Mouse (Mus musculus): ENCODE measurements at regions not wholly inside any gene's neighbourhood (a gene's known extent, or its start where the extent isn't known, plus 50 kb on each side); places are given as distances from the start of the nearest gene placed in this dataset.

DNA sequence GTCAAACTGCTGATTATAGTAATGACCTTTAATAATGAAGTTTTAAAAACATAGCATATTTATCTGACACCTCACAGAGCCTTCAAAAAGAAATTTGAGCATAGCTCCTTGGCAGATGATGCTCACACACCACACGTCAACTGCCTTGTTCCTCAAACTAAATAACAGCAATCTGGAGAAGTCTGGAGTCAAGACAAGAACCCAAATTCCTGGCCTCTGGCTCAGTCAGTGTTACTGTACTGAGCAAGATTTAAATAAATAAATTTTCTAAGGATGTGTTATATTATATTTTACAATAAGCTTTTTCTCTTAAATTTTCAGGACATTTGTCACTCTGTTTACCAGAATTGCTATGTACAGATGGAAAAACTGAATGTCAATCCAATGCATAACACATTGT lies 408.5 kb upstream of the C030005K15Rik start:
- ATAC-seq (ENCODE audit: low FRiP score) (no peak), DNase-seq (ENCODE audit: low spot score) (no peak)
- H3K9me3 ChIP-seq (ENCODE audit: control insufficient read depth, low read length) = no peaks in the 10 kb centered on the region
- H3K4me1 ChIP-seq (replicated peaks; ENCODE audit: control insufficient read depth, insufficient read depth, low read length) = no peaks in the 10 kb centered on the region
- no peak overlapping the region for H3K4me3 ChIP-seq (replicated peaks; ENCODE audit: low read length)
- no peak overlapping the region for H3K9ac ChIP-seq
- WGBS = 79% methylated on average over 1 of the region's 1 CpGs
- no peak overlapping the region for H3K4me2 ChIP-seq (replicated peaks)
- no peaks in the 10 kb centered on the region for H3K27me3 ChIP-seq (ENCODE audit: control insufficient read depth, insufficient read depth, low read length)
- H3K27ac ChIP-seq = no peak overlapping the region
- H3K36me3 ChIP-seq (replicated peaks; ENCODE audit: control insufficient read depth, insufficient read depth) = no peaks in the 10 kb centered on the region

DNA sequence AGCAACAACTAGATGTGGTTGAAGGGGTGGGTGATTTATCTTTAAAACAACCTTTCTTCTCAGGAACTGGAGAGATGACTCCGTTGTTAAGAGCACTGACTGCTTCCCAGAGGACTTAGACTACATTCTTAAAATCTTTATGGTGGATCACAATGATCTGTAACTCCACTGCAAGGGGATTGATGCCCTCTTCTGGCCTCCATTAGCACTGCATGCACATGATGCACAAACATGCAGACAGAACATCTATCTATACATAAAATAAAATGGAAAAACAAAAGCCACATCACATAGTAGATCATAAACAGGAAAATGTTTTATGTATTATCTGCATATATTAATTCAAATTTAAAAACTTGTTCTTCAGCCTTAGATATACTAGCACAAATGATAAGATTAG lies 419.2 kb upstream of the C030005K15Rik start:
- Histone ChIP-seq H3K9me3 (ENCODE audit: control insufficient read depth, low read length) (0 out of 2 replicates have a peak, but pooled peaks cover 5% of the 10 kb centered on the region), H3K27ac (no peak overlapping the region), H3K4me3 (replicated peaks; ENCODE audit: low read length) (no peak overlapping the region), H3K9ac (no peak overlapping the region), H3K27me3 (ENCODE audit: control insufficient read depth, insufficient read depth, low read length) (no peaks in the 10 kb centered on the region), H3K4me2 (replicated peaks) (no peak overlapping the region), H3K4me1 (replicated peaks; ENCODE audit: control insufficient read depth, insufficient read depth, low read length) (no peaks in the 10 kb centered on the region), H3K36me3 (replicated peaks; ENCODE audit: control insufficient read depth, insufficient read depth) (no peaks in the 10 kb centered on the region)
- no peak for ATAC-seq (ENCODE audit: low FRiP score)
- WGBS = 76% methylated on average over 1 of the region's 1 CpGs
- DNase-seq (ENCODE audit: low spot score) = no peak

DNA sequence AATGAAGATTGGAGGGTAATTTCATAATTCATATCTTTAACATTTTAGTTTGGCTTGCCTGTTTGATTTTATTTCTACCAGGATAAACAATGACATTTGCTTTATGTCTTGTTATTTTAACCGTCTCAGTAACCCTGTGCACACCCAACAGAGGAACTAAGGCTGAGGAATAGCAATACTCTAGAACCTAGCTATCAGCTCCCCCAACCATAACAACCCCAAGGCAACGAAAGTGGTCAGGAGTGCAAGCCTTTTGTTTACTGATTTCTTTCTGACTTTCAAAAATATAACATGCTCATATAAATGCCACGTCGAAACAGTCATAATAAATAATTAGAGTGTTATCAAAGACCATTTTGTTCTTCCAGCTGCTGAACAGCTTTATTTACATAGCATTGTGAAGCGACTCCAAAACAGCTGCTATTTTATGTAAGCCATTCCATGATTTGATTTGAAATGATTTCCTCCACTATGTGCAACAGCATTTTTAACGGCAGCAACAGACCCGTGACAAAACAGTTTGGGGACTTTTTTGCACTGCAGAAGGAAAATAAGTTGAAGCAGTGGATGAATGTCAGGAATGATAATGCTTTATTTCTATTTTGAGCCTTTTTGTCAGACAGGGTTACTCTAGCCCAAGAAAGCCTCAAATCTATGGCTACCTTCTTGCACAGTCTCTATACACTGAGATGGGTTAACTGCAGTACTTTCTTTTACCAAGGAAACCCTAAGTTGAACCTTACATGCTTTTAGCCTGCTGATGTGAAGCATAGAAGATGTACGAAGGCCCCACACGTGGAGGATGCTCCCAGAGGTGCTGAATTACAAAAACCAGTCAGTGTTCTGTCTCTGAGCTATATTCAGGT lies 420.7 kb upstream of the C030005K15Rik start:
- ATAC-seq (ENCODE audit: low FRiP score) = no peak

DNA sequence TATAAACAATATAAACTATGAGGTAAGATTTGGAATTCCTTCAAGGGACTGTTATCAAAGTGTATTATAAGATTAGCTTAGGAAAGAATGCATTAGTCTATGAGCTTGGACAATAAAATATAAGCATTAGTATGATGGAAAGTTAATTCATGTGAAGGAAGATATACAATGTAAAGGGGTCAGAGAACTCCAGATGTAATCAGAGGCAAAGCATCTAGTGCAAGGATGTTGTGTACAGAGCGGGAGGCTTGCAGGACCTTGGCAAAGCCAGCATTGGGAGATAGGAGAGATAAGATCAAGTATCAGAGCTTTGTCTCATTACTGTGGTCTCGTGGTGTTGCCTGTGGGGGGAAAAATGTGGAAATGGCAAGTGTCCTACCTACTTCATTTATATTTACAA lies 429.4 kb upstream of the C030005K15Rik start:
- H3K36me3 ChIP-seq (replicated peaks; ENCODE audit: control insufficient read depth, insufficient read depth) = no peaks in the 10 kb centered on the region
- H3K9me3 ChIP-seq (ENCODE audit: control insufficient read depth, low read length) = no peaks in the 10 kb centered on the region
- DNase-seq (ENCODE audit: low spot score) (no peak), ATAC-seq (ENCODE audit: low FRiP score) (no peak)
- H3K4me1 ChIP-seq (replicated peaks; ENCODE audit: control insufficient read depth, insufficient read depth, low read length) = no peaks in the 10 kb centered on the region
- no peak overlapping the region for H3K4me3 ChIP-seq (replicated peaks; ENCODE audit: low read length)
- no peak overlapping the region for H3K27ac ChIP-seq
- no peak overlapping the region for H3K4me2 ChIP-seq (replicated peaks)
- H3K9ac ChIP-seq = no peak overlapping the region
- no peaks in the 10 kb centered on the region for H3K27me3 ChIP-seq (ENCODE audit: control insufficient read depth, insufficient read depth, low read length)
- 82% methylated on average over 2 of the region's 2 CpGs for WGBS

More for the DNA sequence above, 420.7 kb upstream of the C030005K15Rik start:
- no peaks in the 10 kb centered on the region for H3K36me3 ChIP-seq (replicated peaks; ENCODE audit: control insufficient read depth, insufficient read depth)
- no peaks in the 10 kb centered on the region for H3K27me3 ChIP-seq (ENCODE audit: control insufficient read depth, insufficient read depth, low read length)
- DNase-seq (ENCODE audit: low spot score) = no peak
- no peak overlapping the region for H3K4me2 ChIP-seq (replicated peaks)
- WGBS = 76% methylated on average over 9 of the region's 9 CpGs
- no peak overlapping the region for H3K9ac ChIP-seq
- no peak overlapping the region for H3K27ac ChIP-seq
- H3K4me3 ChIP-seq (replicated peaks; ENCODE audit: low read length) = no peak overlapping the region
- H3K4me1 ChIP-seq (replicated peaks; ENCODE audit: control insufficient read depth, insufficient read depth, low read length) = no peaks in the 10 kb centered on the region
- H3K9me3 ChIP-seq (ENCODE audit: control insufficient read depth, low read length) = 0 out of 2 replicates have a peak, but pooled peaks cover 5% of the 10 kb centered on the region

DNA sequence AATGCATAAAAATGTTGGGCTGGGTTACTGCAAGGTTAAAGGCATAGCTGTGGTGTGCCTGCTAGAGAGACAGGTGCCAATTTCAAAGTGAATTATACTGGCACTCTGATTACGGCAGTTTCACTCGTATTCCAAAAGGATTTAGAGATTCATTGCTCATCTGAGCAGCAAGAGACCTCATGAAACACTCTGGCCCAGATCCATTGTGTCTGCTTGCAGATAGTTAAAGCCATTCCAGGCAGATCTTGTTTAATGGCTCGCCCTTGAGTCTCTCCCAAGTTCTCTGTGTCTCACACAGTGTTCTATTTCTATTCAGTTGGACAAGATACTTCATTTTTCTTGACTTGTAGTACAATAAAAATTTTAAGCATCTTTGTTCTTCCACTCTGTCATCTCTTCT lies 459.1 kb upstream of the C030005K15Rik start:
- Histone ChIP-seq H3K36me3 (replicated peaks; ENCODE audit: control insufficient read depth, insufficient read depth) (no peaks in the 10 kb centered on the region), H3K4me3 (replicated peaks; ENCODE audit: low read length) (no peak overlapping the region), H3K4me1 (replicated peaks; ENCODE audit: control insufficient read depth, insufficient read depth, low read length) (no peaks in the 10 kb centered on the region), H3K27ac (no peak overlapping the region), H3K4me2 (replicated peaks) (no peak overlapping the region), H3K9me3 (ENCODE audit: control insufficient read depth, low read length) (no peaks in the 10 kb centered on the region), H3K27me3 (ENCODE audit: control insufficient read depth, insufficient read depth, low read length) (no peaks in the 10 kb centered on the region), H3K9ac (no peak overlapping the region)
- no peak for ATAC-seq (ENCODE audit: low FRiP score)
- no peak for DNase-seq (ENCODE audit: low spot score)
- 62% methylated on average over 3 of the region's 3 CpGs for WGBS

DNA sequence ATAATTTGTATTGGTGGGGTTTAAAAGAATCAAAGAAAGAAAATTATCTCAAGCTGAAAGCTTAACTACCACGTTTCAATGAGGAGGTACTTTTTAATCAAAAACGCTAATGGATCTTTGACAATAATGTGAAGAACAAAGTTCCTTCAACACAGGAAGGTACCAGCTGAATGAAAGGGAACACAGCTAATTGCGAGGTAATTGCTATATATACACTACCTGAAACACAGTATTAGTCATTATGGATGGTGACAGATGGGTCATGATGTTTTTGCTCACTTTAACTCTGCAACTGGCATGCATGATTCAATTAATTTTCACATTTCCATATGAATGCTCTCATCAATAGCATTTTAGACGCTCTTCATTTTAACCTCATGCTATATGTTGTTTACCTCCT lies 470.3 kb upstream of the C030005K15Rik start:
- no peaks in the 10 kb centered on the region for H3K9me3 ChIP-seq (ENCODE audit: control insufficient read depth, low read length)
- WGBS = 74% methylated on average over 4 of the region's 4 CpGs
- no peak overlapping the region for H3K27ac ChIP-seq
- ATAC-seq (ENCODE audit: low FRiP score) = no peak
- H3K27me3 ChIP-seq (ENCODE audit: control insufficient read depth, insufficient read depth, low read length) = no peaks in the 10 kb centered on the region
- DNase-seq (ENCODE audit: low spot score) = no peak
- no peak overlapping the region for H3K9ac ChIP-seq
- no peaks in the 10 kb centered on the region for H3K4me1 ChIP-seq (replicated peaks; ENCODE audit: control insufficient read depth, insufficient read depth, low read length)
- no peaks in the 10 kb centered on the region for H3K36me3 ChIP-seq (replicated peaks; ENCODE audit: control insufficient read depth, insufficient read depth)
- H3K4me3 ChIP-seq (replicated peaks; ENCODE audit: low read length) = no peak overlapping the region
- H3K4me2 ChIP-seq (replicated peaks) = no peak overlapping the region

DNA sequence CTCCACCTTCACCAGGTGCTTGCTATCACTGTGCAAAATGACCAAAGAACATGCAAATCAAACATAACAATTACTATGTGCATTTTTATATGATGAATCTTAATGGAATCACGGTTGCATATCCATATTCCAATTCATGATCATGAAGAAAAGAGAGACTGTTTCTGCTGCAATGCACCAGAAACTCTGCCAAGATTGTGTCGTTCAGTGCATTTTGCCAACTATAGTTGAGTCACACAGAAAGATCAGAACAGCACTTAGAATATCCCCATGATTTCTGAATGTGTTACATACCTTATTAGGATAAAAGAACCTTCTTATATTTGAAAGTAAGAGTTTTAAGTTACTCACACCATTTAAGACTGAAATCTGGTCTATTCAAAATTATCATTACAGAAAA lies 483.7 kb upstream of the C030005K15Rik start:
- no peak for DNase-seq (ENCODE audit: low spot score)
- Histone ChIP-seq H3K27me3 (ENCODE audit: control insufficient read depth, insufficient read depth, low read length) (no peaks in the 10 kb centered on the region), H3K4me3 (replicated peaks; ENCODE audit: low read length) (no peak overlapping the region), H3K4me1 (replicated peaks; ENCODE audit: control insufficient read depth, insufficient read depth, low read length) (no peaks in the 10 kb centered on the region), H3K9me3 (ENCODE audit: control insufficient read depth, low read length) (no peaks in the 10 kb centered on the region), H3K9ac (no peak overlapping the region), H3K36me3 (replicated peaks; ENCODE audit: control insufficient read depth, insufficient read depth) (no peaks in the 10 kb centered on the region), H3K27ac (no peak overlapping the region), H3K4me2 (replicated peaks) (no peak overlapping the region)
- ATAC-seq (ENCODE audit: low FRiP score) = no peak
- WGBS = 81% methylated on average over 2 of the region's 2 CpGs

DNA sequence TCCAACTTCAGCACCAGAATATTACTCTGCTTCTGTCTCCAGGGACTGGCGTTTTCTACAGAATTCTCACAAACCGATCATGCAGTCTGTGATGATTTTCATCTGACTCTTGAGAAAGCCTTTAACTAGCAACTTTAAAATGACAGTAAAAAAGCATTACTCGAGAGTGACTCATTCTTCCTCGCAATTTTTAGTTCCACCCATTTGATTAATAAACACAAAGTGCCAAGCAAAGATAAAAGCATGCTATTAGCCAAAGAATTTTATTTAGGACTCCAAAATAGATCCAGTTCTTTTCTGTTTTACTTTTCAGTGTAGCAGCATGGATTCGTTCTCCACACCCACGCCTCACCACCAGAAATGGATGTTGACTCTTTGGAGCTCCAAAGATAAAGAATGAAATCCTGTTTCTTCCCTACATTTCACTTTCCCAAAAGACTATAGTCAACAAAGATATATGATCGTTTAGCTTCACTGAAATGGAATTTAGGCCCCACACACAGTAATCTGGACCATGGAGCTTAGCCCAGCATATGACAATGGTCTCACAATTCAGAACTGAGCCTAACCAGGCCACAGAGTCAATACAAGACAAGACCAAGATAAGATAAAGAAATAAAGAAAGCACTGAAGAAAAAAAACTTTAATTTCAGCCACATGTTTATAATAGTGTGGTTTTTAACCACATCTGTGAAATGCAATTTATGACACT lies 486.5 kb upstream of the C030005K15Rik start:
- H3K9ac ChIP-seq = no peak overlapping the region
- no peaks in the 10 kb centered on the region for H3K4me1 ChIP-seq (replicated peaks; ENCODE audit: control insufficient read depth, insufficient read depth, low read length)
- H3K4me2 ChIP-seq (replicated peaks) = no peak overlapping the region
- WGBS = 89% methylated on average over 7 of the region's 7 CpGs
- no peak for ATAC-seq (ENCODE audit: low FRiP score)
- H3K36me3 ChIP-seq (replicated peaks; ENCODE audit: control insufficient read depth, insufficient read depth) = no peaks in the 10 kb centered on the region
- no peak overlapping the region for H3K4me3 ChIP-seq (replicated peaks; ENCODE audit: low read length)
- no peak for DNase-seq (ENCODE audit: low spot score)
- H3K27me3 ChIP-seq (ENCODE audit: control insufficient read depth, insufficient read depth, low read length) = no peaks in the 10 kb centered on the region
- no peaks in the 10 kb centered on the region for H3K9me3 ChIP-seq (ENCODE audit: control insufficient read depth, low read length)
- H3K27ac ChIP-seq = no peak overlapping the region

DNA sequence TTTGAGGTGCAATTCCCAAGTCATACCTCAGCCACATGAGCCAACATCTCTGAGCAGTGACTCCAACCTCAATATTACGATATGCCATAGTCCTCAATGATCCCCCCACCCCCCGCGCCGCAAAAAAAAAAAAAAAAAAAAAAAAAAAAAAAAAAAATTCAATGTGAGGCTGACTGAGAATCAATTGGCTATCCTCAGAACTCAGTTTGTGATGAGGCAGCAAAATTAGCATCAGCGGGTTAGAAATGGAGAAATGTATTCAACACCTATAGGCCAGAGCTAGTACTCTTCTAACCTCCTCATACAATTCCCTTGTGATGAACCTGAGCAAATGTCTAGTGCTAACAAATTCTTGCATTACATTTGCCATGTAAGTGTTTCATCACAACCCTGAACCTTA lies 504.5 kb upstream of the C030005K15Rik start:
- no peaks in the 10 kb centered on the region for H3K4me1 ChIP-seq (replicated peaks; ENCODE audit: control insufficient read depth, insufficient read depth, low read length)
- no peak overlapping the region for H3K4me2 ChIP-seq (replicated peaks)
- no peak overlapping the region for H3K9ac ChIP-seq
- ATAC-seq (ENCODE audit: low FRiP score) (no peak), DNase-seq (ENCODE audit: low spot score) (no peak)
- no peaks in the 10 kb centered on the region for H3K27me3 ChIP-seq (ENCODE audit: control insufficient read depth, insufficient read depth, low read length)
- WGBS = 91% methylated on average over 5 of the region's 5 CpGs
- H3K9me3 ChIP-seq (ENCODE audit: control insufficient read depth, low read length) = no peaks in the 10 kb centered on the region
- no peak overlapping the region for H3K4me3 ChIP-seq (replicated peaks; ENCODE audit: low read length)
- no peaks in the 10 kb centered on the region for H3K36me3 ChIP-seq (replicated peaks; ENCODE audit: control insufficient read depth, insufficient read depth)
- H3K27ac ChIP-seq = no peak overlapping the region
